Mouse (Mus musculus): ENCODE data around the gene Fndc4.

The Fndc4 gene

DNA sequence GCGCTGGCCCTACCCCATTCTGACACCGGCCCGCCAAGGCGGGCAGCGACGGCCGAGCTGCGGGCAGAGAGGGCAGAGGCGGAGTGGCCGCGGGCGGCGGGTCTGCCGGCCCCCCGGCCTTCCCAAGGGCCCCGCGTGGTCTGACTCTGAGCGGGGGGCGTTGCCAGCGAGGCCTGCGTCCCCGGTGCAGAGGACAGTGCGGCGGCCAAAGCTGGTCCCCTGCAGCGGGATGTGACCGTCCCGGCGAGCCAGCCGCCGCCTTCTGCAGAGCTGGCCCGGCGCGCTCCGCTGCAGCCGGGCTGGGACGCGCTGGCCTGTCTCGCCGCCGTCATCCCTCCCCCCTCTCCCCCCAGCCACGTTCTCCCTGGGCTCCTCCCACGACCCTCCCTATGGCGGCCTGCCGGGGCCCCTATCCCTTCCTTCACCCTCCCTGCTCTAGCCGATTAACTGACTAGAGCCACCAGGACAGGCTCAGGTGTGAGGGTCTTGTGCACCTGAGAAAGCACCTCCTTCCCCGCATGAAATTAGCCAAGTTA lies at the start of gene Fndc4:
Gene Fndc4, minus strand, starts transcription at position 475 of the 536 bp plus-strand sequence.
- DNase-seq (ENCODE audit: low read depth) = no peak

DNA sequence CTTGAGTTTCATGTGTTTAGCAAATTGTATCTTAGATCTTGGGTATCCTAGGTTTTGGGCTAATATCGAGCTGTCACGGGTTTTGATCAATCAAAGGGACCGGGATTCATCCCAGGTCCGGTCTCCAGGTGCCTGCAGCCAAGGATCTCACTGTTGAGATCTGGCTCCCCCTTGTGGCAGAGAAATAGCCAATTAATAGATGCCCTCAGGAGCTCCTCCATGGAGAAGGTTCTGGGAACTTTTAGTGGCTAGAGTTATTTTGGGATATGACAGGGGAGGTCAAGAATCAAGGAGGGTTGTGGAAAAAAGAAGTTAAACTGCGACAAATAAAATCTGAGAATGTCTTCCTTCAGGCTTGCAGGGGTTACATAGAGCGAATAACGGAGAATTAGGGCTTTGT lies 32.4 kb upstream of the Fndc4 start:
- DNase-seq (ENCODE audit: low read depth) = peak; percentile 10

DNA sequence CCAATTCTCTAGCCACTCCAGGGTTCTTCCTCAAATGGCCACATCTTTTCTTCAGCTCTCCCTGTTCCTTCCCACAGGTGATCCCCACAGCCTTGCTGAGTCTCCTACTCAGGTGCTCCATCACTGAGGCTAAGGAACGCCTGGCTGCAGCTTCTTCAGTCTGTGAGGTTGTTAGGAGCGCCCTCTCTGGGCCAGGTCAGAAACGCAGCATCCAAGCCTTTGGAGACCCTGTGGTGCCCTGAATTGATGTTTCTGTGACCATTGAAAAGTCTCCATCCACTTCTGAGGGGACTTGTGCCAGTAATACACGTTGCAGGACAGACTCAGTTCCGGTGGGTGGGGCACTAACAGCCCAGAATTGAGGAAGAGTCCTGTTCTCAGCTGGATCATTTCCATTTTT lies 31.0 kb upstream of the Fndc4 start:
- DNase-seq (ENCODE audit: low read depth) = no peak

DNA sequence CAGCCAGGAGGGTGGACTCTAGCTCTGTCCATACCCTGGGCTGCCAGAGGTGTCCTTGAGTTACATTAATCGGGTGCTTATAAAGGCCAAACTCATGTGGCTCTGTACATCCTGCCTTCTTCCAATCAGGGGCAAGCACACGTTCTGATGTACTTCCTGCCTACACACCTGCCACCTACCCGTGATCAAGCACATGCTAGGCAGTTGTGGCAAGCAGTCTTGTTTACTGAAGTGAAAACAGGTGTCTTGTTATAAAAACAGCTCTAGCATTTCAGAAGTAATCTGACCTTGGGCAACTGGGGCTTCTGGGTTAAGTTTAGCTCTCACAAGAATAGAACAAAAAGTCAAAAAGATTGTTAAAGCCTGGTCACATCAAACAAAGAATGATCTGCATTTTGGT lies 28.2 kb upstream of the Fndc4 start:
- no peak for DNase-seq (ENCODE audit: low read depth)

DNA sequence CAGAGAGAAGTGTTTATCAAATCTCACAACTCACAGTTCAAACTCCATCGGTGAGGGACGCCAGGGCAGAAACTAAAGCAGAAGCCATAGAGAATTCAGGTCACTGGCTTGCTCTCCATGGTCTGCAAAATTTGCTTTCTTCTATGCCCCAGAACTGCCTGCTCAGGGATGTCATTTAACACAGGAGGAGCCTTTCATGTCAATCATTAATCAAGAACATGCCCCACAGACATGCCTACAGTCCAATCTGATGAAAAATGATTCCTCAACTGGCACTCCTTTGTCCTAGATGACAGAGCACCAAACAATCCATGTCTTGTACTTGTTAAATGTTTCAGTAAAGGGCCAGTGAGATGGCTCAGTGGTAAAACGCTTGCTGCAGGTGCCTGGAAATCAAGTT lies 26.9 kb upstream of the Fndc4 start:
- DNase-seq (ENCODE audit: low read depth) = no peak

DNA sequence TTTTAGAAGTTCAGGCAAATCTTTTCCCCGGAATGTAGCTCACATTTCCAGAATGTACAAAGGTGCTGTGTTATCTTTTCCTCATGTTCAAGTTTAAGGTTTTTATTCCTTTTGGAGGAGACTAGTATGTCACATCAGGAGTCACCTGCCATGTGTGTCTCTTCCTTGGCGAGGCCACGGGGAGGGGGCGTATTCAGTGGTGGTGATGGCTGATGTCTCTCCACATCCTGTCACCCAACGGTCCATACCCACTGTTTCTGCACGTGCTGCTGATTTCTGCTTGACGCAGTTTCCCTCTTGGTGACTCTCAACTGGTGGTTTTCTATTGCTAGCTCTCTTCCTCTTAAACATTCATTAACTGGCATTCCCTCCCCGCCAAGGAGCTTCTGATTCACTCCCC lies 16.9 kb upstream of the Fndc4 start:
- DNase-seq (ENCODE audit: low read depth) = no peak

DNA sequence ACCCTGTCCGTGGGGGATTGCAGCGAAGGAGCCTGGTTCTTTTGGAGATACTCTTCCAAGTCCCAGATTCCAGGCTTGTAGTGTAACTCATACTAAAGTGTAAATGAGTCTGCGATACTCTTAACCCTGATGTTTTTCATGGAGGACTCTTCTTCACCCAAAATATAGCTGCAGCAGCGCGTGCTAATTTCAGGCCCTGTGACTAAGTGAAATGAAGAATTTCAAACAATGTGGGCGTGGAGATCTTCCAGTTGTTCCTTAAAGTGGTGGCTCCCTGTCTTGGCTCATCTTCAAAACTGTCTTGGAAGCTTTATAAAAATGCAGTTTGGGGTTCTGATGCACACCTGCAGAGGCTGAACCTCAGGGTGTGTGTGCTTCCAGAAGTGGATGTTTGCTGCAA lies 7.2 kb upstream of the Fndc4 start:
- DNase-seq (ENCODE audit: low read depth) = no peak

DNA sequence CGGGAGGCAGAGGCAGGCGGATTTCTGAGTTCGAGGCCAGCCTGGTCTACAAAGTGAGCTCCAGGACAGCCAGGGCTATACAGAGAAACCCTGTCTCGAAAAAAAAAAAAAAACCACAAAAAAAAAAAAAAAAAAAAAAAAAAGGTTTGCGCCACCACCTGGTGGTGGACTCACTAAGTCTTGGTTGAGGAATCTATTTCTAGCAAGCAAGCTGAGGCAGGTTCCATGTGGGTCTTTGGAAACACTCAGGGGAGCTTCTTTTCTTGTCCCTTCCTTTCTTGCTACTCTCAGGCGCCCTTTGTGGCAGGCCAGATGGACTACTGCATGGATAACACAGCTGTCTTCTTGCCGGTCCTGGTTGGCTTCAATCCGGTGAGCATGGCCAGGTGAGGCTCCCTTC lies 6.0 kb upstream of the Fndc4 start:
- no peak for DNase-seq (ENCODE audit: low read depth)

DNA sequence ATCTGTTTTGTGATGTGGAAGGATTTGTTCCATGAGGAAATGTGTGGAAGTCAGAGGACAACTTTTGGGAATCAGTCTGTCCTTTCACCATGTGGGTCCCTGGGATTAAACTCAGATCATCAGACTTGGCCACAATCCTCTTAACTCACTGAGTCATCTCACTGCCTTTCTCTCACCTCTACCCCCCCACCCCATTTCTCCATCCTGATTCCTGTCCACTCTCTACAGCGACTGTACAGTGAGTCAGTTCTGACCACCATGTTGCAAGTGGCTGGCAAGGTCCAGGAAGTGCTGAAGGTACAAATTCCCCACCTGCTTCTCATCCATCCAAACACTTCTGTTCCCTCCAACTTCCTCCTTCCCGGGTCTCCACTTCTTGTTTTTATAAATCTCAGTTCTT lies 2.6 kb upstream of the Fndc4 start:
- DNase-seq (ENCODE audit: low read depth) = no peak

DNA sequence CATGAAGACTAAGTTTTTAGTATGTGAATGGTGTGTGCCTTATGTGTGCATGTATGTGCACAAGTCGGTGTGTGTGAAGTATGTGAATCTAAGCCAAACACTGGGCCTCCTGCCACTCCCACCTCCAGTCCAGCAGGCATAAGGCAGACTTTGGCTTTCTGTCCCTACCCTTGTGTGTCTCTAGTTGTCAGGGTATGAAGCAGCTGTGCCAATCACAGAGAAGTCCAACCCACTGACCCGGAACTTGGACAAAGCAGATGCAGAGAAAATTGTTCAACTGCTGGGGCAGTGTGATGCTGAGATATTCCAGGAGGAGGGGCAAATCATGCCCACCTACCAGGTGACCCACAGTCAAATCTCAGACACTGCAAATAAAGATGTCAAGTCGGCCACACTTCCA lies 2.1 kb upstream of the Fndc4 start:
- DNase-seq (ENCODE audit: low read depth) = no peak

DNA sequence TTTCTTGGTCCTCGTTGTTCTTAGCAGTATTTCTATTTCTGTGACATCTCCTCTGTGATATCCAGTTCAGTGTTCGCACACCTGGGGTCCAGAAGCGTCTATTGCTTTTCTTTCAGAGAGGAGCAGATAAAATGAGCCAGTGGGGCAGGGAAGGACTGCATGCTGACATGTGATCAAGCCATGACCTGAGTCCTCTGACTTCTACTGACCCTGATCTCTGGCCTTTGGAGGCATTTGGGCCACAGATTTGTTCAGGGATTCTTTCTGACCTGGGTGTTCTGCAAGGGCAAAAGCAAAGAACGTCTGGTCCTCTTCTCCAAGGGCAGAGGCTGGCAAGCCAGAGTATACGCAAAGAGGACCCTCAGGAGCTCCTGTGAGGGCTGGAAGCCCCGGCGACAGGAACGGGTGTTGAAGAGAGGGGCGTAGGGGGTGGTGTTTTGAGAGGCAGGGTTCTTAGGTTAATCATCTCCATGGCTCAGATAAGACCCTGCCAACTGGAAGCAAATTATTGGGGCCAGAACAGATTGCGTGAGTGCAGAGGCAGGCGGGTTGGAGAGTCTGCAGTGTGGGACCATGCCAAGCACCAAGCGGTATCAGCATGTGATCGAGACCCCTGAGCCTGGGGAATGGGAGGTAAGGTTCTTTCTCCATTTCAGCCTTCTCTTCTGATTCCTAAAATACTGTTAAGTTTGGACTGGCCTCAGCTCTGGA lies 1.3 kb upstream of the Fndc4 start, which contains the start of gene Gckr:
Gene Gckr, plus strand, starts transcription at position 397 of the 711 bp plus-strand sequence.
- no peak for DNase-seq (ENCODE audit: low read depth)

DNA sequence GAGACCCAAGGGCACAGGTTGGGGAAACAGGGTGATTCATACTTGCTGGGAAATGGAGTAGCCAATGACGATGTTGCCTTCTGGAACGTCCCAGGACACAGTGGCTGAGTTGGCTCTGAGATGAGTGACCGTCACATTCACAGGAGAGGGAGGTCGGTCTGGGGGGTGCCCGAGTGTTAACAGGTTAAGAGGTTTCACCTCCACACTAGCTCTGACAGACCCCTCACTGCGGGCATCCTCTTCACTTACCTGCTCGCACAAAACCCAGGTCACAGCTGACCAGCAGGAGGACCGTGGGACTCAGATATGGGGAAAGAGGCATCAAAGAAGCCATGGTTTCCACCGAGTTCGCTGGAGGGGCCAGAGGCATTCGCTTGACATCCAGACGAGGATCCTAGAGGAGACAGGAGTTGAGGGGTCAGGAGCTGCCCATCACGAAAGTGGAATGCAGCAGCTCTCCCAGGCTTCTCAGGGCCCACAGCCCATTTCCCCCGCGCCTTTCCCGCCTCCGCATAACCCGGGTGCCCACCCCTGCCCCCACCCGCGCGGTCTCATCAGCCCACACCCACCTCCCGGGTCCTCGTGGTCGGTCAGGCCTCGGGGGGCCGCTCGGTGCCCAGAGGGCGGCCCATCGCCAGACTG lies 795 bp downstream of the Fndc4 start:
- no peak for DNase-seq (ENCODE audit: low read depth)

DNA sequence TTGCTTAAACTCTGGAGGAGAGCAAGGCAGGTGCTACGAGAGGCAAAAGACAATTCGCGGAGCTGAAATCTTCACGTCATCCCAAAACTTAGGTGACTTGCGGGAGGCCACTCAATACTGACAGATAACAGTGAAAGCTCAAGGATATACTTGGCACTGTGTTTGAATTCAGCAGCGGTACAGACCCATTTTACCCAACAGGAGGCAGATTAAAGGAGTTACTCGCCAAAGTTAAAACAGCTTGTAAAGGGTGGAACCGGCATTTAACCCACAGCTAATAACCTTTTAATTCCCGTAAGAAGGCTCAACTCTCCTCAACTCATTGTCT lies 4.6 kb downstream of the Fndc4 start:
- DNase-seq (ENCODE audit: low read depth) = no peak

DNA sequence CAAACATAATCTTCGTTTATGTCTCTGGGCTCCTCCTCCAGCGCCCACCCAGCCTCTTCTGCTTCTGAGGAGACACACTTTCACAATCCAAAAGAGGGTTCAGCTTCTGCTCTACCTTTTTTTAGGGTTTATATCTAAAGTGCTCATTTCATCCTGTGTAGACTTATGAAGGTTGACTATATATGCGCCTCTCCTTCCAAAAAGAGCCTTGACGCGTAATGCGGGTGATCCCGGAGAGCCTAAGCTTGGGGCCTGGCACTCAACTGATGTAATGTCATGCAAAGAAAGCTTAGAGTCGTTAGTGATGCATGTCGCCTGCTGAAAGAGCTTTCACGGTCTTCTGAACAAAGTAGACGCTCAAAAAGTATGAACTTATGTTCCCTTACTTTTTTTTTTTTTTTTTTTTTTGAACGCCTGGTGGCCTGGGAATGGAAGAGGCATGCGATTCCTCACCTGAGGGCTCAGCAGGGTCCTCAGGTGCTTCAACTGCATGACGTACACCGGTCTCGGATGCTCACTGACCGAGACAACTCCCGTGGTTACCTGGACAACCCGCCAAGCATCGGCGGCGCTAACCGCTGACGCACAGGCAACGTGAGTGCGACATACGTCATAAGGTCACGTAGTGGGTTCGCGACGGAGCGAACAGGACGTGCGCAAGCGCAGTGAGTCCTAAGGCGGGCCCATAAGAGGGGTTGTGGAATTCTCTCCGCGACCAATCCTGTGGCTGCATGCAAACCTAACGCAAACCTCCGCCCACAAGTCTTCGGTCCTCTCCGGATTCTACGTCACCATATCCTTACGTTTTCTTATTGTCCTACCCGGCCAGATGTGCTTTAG lies 5.1 kb downstream of the Fndc4 start, which contains the start of gene Ift172:
Gene Ift172, minus strand, starts transcription at position 596 of the 840 bp plus-strand sequence.
- DNase-seq (ENCODE audit: low read depth) = peak; percentile 97

DNA sequence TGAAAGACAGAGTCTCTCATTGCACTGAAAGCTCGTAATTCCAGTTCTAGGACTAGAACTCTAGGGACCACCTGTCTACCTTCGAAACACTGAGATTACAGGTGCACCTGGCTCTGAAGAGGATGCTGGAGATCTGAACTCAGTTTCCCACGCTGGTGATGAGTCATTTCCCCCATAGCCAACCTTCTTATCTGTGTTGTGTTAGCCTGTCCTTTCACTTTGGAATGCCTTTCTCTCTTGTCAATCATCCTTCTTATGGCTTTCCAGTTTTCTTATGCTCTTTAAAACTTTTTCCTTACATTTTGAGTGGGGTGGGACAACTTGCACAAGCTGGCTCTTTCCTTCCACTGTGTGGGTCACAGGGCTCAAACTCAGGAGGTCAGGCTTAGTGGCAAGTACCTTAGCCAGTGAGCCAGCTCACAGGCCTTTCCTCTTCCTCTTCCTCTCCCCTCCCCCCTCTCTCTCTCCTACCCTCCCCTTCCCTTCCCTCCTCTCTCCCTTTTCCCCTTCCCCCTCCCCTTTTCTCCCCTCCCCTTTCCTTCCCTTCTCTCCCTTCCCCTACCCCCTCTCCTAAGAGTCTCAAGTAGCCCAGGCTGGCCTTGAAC lies 6.2 kb downstream of the Fndc4 start:
- no peak for DNase-seq (ENCODE audit: low read depth)

DNA sequence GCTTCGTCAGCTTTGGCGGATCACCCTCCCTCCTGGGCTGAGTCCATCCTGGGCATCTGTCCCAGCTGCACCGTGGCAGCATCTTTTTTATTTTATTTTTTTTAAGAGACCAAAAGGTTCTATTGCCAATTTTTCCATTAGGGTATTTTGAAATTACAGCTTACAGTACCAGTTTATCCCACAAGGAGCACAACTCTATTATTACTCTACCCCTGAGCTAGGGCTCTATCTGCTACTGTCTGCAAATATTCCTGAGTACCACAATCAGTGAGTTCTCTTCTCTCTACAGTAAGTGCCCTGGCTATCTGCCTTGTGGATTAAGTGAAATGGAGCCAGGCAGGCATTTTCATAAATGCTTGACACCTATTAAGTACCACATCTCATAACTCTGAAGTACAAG lies 7.2 kb downstream of the Fndc4 start:
- DNase-seq (ENCODE audit: low read depth) = no peak

DNA sequence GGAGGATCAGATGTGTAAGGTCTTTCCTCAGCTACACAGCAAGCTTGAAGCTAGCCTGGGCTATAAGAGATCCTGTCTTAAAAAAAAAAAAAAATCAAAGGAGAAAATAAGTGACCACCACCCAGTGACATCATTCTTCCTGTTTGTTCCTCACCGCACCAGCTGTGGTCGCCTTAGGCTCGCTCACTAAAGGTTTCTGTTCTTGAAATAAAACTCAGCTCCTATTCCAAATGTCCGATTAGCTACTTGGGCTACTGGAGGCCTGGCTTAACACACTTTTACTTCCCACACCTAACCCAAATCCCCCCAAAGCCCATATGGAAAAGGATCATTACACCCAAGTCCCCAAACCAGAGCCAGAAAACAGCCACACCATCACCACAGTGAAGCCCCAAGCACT lies 7.7 kb downstream of the Fndc4 start:
- no peak for DNase-seq (ENCODE audit: low read depth)

DNA sequence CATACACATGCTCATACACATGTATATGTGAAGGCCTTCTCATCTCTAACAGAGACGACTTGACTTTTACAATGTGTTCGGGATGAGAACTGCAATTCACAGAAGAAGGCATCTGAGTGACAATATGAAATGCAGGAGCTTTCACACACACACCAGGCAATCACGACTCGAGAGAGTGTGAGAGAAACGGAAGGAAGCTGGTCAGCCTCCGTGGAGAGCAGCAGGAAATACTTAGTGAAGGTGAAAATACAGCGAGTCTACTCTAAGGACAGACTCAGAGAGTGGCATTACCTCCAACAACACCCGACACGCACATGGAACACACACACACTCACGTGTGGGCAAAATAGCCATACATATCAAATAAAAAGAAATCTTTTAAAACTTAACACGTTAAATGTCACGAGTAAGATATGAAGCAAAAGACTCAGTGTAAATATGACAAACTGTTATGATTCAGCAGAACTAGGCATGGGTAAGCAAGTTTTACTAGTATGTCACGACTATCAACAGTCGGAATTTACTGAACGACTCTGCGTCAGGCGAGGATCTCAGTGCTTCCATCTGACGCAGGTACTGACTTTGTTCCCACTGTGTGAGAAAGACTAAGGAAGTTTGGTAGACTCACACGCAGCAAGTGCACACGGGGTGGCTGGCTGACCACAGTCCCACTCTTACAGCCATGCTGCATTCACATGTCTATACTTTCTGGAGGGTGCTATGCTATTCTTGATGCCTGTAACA lies 16.5 kb downstream of the Fndc4 start:
- DNase-seq (ENCODE audit: low read depth) = no peak

DNA sequence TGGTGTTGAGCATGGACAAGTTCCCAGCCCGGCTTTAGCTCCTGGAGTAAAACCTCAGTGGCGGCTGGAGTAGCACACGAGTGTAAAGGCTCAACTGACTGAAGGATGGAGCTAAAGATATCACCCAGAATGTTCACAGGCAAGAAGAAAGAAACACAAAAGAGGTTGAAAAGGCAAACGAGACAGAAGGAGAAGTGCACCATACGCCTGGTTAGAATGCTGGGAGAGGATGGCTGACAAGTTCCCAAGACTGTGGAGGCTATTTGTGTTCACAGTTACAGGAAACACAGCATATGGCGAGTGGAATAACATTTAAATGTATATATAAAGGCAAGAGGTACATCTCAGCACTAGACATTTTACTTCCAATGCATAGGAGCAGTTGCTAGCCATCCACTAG lies 22.9 kb downstream of the Fndc4 start:
- no peak for DNase-seq (ENCODE audit: low read depth)

DNA sequence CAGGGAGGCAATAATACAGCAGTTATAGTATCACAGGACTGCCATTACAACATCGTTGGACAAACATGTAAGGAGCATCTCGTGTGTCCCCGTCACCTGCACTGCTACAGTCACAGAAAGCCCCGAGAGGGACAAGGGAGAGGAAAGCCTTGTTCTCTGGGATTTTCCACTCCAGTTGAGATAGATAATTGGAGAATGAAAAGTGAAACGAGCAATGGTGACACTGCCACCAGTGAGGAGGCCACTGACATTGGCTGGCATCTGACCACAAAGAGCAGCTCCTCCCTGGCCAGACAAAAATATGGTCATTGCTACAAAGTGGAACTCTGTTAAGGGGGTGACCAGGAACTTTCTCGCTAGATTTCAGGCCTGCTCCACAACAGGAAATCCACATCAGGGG lies 28.2 kb downstream of the Fndc4 start:
- no peak for DNase-seq (ENCODE audit: low read depth)

DNA sequence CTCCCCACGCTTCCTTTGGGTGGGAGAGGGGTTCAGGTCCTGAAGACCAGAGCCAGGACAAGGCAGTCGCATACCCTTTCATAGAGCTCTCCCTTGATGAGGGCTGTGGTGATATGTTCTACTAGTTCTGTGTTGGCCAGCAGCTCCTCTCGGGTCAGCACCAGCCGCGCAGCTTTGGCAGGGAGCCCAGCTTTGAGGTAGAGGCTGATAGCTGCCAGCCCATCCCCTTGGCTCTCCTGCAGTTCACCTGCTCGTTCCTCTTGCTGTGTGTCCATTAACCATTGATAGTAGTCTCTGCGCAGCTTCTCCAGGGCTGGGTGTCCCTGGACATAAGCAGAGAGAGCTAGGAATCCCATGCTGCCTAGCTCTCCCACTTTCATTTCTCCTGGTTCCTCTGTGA lies 29.8 kb downstream of the Fndc4 start:
- DNase-seq (ENCODE audit: low read depth) = no peak

DNA sequence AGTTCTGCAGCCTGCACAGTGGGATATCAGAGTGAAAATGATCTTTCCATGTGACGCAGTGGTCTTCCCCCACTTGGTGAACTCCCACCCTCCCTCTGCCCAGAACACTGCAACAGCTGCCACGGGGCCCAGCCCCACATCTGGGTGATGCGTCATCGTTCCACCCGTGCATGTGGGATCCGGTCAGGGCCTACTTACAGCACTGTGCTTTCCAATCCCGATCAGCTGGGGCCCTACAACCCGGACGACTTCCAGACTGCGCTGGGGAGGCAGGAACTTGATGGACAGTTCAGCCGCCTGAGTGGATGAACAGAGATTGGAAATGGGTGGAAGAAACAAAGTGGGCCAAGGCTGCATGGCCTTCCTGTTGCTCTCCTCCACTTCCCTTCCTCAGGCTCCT lies 38.3 kb downstream of the Fndc4 start:
- DNase-seq (ENCODE audit: low read depth) = no peak

Data from fibroblast of lung, adult 2 months (primary cell).